In genomic region chr6:134760926-134761544, GRCm38 (mm10) we compare ENCODE assay signal across 12 mouse cellular contexts. TPM values are rescaled to one million over a fixed set of nuclear protein-coding genes. Genes with fewer than 3 reads are reported as not detected.
DNase-seq lines count a peak whose midpoint lies in the region; ATAC-seq and TF ChIP-seq lines count a peak whose summit lies in the region.
"Had no signal": no experiment of that assay in that cellular context is flagged by ENCODE, and none has a peak within 500 bp of the region (broad histone marks: within the 10 kb centered on the region; RNA-seq: fewer than 3 reads in every experiment).

No protein-coding gene starts in this region.

- no peak for TF ChIP-seq CTCF in layer of hippocampus, adult 2 months (conservative IDR thresholded peaks at IDR 0.05)
- TF ChIP-seq CTCF in brain, embryonic 14.5 days (IDR thresholded peaks at IDR 0.05; ENCODE audit: borderline replicate concordance, extremely low read depth, insufficient read depth, insufficient read length): no peak

- H3K4me1 ChIP-seq in forebrain, embryonic 15.5 days: peaks cover 8% of the 10 kb centered on the region; the same call in 1 of the 2 replicates
- H3K4me1 ChIP-seq in kidney, embryonic 15.5 days: no peaks in the 10 kb centered on the region

- no peak overlapping the region for H3K4me3 ChIP-seq in layer of hippocampus, adult 2 months
- no peak overlapping the region for H3K4me3 ChIP-seq in forebrain, embryonic 15.5 days
- H3K4me3 ChIP-seq in kidney, embryonic 15.5 days (replicated peaks): no peak overlapping the region
- H3K4me3 ChIP-seq: hindbrain, embryonic 12.5 days; limb, embryonic 15.5 days had no signal

- TF ChIP-seq POLR2A in brain, embryonic 14.5 days (IDR thresholded peaks at IDR 0.05; ENCODE audit: borderline replicate concordance, extremely low read depth, insufficient read depth, insufficient read length, poor library complexity, severe bottlenecking): no peak

- no peaks in the 10 kb centered on the region for H3K36me3 ChIP-seq in forebrain, embryonic 15.5 days
- peaks cover 10% of the 10 kb centered on the region for H3K36me3 ChIP-seq in kidney, embryonic 15.5 days
- H3K36me3 ChIP-seq: hindbrain, embryonic 12.5 days had no signal

- WGBS in forebrain, embryonic 15.5 days: 12% methylated on average over 5 of the region's 5 CpGs
- WGBS in kidney, embryonic 15.5 days: 81% methylated on average over 5 of the region's 5 CpGs

- no peak overlapping the region for H3K9ac ChIP-seq in forebrain, embryonic 15.5 days (replicated peaks)
- no peak overlapping the region for H3K9ac ChIP-seq in kidney, embryonic 15.5 days
- H3K9ac ChIP-seq: hindbrain, embryonic 12.5 days; limb, embryonic 15.5 days had no signal

- DNase-seq in layer of hippocampus, adult 2 months (ENCODE audit: low spot score in 2 of 2): no peak
- DNase-seq in layer of hippocampus, adult 9-10 months (ENCODE audit: low spot score): no peak
- peak; percentile 86 for DNase-seq in Muller cell, postnatal 12 days (ENCODE audit: inconsistent ontology term)
- peak; percentile 89 for DNase-seq in brain, embryonic 14.5 days (ENCODE audit: low read depth)
- no peak for DNase-seq in lung, postnatal 36 days
- DNase-seq: gastrocnemius, postnatal 14 days; lung, postnatal 14 days; thymus, postnatal 14 days had no signal

- peak; percentile 74; the same call in 1 of the 2 replicates for ATAC-seq in forebrain, embryonic 15.5 days (replicated peaks)
- ATAC-seq in kidney, embryonic 15.5 days (replicated peaks; ENCODE audit: low FRiP score): no peak

- peak overlapping the region; percentile 46; the same call in 1 of the 2 replicates for H3K27ac ChIP-seq in layer of hippocampus, adult 2 months
- H3K27ac ChIP-seq in forebrain, embryonic 15.5 days (replicated peaks): peak overlapping the region; percentile 39
- H3K27ac ChIP-seq in kidney, embryonic 15.5 days: no peak overlapping the region
- H3K27ac ChIP-seq: hindbrain, embryonic 12.5 days; limb, embryonic 15.5 days had no signal

- H3K9me3 ChIP-seq in forebrain, embryonic 15.5 days: no peaks in the 10 kb centered on the region
- H3K9me3 ChIP-seq in kidney, embryonic 15.5 days (replicated peaks): no peaks in the 10 kb centered on the region
- H3K9me3 ChIP-seq: hindbrain, embryonic 12.5 days; limb, embryonic 15.5 days had no signal

- no peak overlapping the region for H3K4me2 ChIP-seq in forebrain, embryonic 15.5 days (replicated peaks)
- no peak overlapping the region for H3K4me2 ChIP-seq in kidney, embryonic 15.5 days
- H3K4me2 ChIP-seq: hindbrain, embryonic 12.5 days; limb, embryonic 15.5 days had no signal

- no peaks in the 10 kb centered on the region for H3K27me3 ChIP-seq in forebrain, embryonic 15.5 days
- no peaks in the 10 kb centered on the region for H3K27me3 ChIP-seq in kidney, embryonic 15.5 days
- H3K27me3 ChIP-seq: hindbrain, embryonic 12.5 days; limb, embryonic 15.5 days had no signal

RNA-seq across cellular contexts. Expression of gene Dusp16, which starts 31.4 kb away (rescaled TPM):
- total RNA-seq in layer of hippocampus, adult 2 months (2021): 1 to 10 TPM; 8.6 to 8.9 TPM
- 8.0 and 10.4 TPM in 2 replicates for polyA plus RNA-seq in brain, embryonic 14.5 days (2012; rRNA removed)
- 8.5 and 10.3 TPM in 2 replicates for polyA plus RNA-seq in forebrain, embryonic 15.5 days (2015; fragmentation: Nextera tagmentation; extraction: Ambion mirVana)
- polyA plus RNA-seq in kidney, embryonic 15.5 days (2015; fragmentation: Nextera tagmentation; extraction: Ambion mirVana): 11.0 and 11.8 TPM in 2 replicates

Comparison
In these comparisons a context has a peak if more than half of its experiments do, and no peak if none do; other contexts are left out.
1. DNase-seq: peak in Muller cell, postnatal 12 days (single experiment) and brain, embryonic 14.5 days (single experiment); none in layer of hippocampus, adult 2 months (0 of 2), layer of hippocampus, adult 9-10 months (single experiment) and lung, postnatal 36 days (single experiment).